In genomic region chr4:59547136-59547889, GRCm38 (mm10) we compare ENCODE assay signal across 8 mouse cellular contexts. TPM values are rescaled to one million over a fixed set of nuclear protein-coding genes. Genes with fewer than 3 reads are reported as not detected.
A peak's percentile ranks its signal among the peaks of the same experiment; 100 is the strongest.
DNase-seq lines count a peak whose midpoint lies in the region; ATAC-seq and TF ChIP-seq lines count a peak whose summit lies in the region.

No protein-coding gene starts in this region.

- no peak for TF ChIP-seq CTCF in spleen, adult 2 months (IDR thresholded peaks at IDR 0.05; ENCODE audit: extremely low read depth, insufficient read depth, insufficient read length, insufficient replicate concordance)

- H3K4me2 ChIP-seq in hindbrain, embryonic 16.5 days (ENCODE audit: low read length): peak overlapping the region; percentile 71
- H3K4me2 ChIP-seq in lung, embryonic 15.5 days: peak overlapping the region; percentile 89

- H3K27ac ChIP-seq in embryonic facial prominence, embryonic 10.5 days (replicated peaks): no peak overlapping the region
- no peak overlapping the region for H3K27ac ChIP-seq in hindbrain, embryonic 16.5 days (ENCODE audit: low read depth, low read length)
- no peak overlapping the region for H3K27ac ChIP-seq in lung, embryonic 15.5 days
- H3K27ac ChIP-seq in spleen, adult 2 months (ENCODE audit: insufficient read depth, low read length): peak overlapping the region; percentile 18

- 26% methylated on average over 11 of the region's 11 CpGs for WGBS in embryonic facial prominence, embryonic 10.5 days
- WGBS in hindbrain, embryonic 16.5 days: 29% methylated on average over 11 of the region's 11 CpGs
- WGBS in lung, embryonic 15.5 days: 22% methylated on average over 11 of the region's 11 CpGs
- 3% methylated on average over 11 of the region's 11 CpGs for WGBS in spleen, adult 2 months

- no peaks in the 10 kb centered on the region for H3K9me3 ChIP-seq in megakaryocyte, embryonic 14.5 days
- no peaks in the 10 kb centered on the region for H3K9me3 ChIP-seq in embryonic facial prominence, embryonic 10.5 days
- no peaks in the 10 kb centered on the region for H3K9me3 ChIP-seq in hindbrain, embryonic 16.5 days (ENCODE audit: control insufficient read depth, low read length)
- no peaks in the 10 kb centered on the region for H3K9me3 ChIP-seq in lung, embryonic 15.5 days

- peak overlapping the region; percentile 38; the same call in 1 of the 2 replicates for H3K9ac ChIP-seq in hindbrain, embryonic 16.5 days (ENCODE audit: low read depth, low read length)
- peak overlapping the region; percentile 94; the same call in 1 of the 2 replicates for H3K9ac ChIP-seq in lung, embryonic 15.5 days

- intact Hi-C loops in gastrocnemius, postnatal 36 days (cut with DNase I): no loop called here

- peaks cover 3% of the 10 kb centered on the region for H3K36me3 ChIP-seq in megakaryocyte, embryonic 14.5 days (replicated peaks; ENCODE audit: low read length)
- no peaks in the 10 kb centered on the region for H3K36me3 ChIP-seq in embryonic facial prominence, embryonic 10.5 days (replicated peaks)
- H3K36me3 ChIP-seq in hindbrain, embryonic 16.5 days (ENCODE audit: control insufficient read depth, insufficient read depth, low read length): no peaks in the 10 kb centered on the region
- no peaks in the 10 kb centered on the region for H3K36me3 ChIP-seq in lung, embryonic 15.5 days
- H3K36me3 ChIP-seq in spleen, adult 2 months (ENCODE audit: control insufficient read depth, insufficient read depth, low read length): no peaks in the 10 kb centered on the region

- H3K4me1 ChIP-seq in megakaryocyte, embryonic 14.5 days: peaks cover 33% of the 10 kb centered on the region
- H3K4me1 ChIP-seq in embryonic facial prominence, embryonic 10.5 days: peaks cover 20% of the 10 kb centered on the region
- H3K4me1 ChIP-seq in hindbrain, embryonic 16.5 days (ENCODE audit: control insufficient read depth, insufficient read depth, low read depth, low read length): peaks cover 12% of the 10 kb centered on the region
- H3K4me1 ChIP-seq in lung, embryonic 15.5 days: peaks cover 25% of the 10 kb centered on the region
- peaks cover 7% of the 10 kb centered on the region for H3K4me1 ChIP-seq in spleen, adult 2 months (ENCODE audit: control insufficient read depth, insufficient read depth, insufficient read length)

- DNase-seq in embryonic facial prominence, embryonic 10.5 days (ENCODE audit: low spot score): peak; percentile 22
- DNase-seq in spleen, adult 2 months (ENCODE audit: low read depth in 1 of 2, low spot score in 2 of 2): peak in 1 of 2 experiments; percentile 22
- DNase-seq in gastrocnemius, postnatal 36 days: no peak

- H3K4me3 ChIP-seq in megakaryocyte, embryonic 14.5 days (replicated peaks): peak overlapping the region; percentile 95
- H3K4me3 ChIP-seq in embryonic facial prominence, embryonic 10.5 days: peak overlapping the region; percentile 90
- peak overlapping the region; percentile 99 for H3K4me3 ChIP-seq in hindbrain, embryonic 16.5 days (ENCODE audit: low read length)
- peak overlapping the region; percentile 94 for H3K4me3 ChIP-seq in lung, embryonic 15.5 days
- H3K4me3 ChIP-seq in spleen, adult 2 months (ENCODE audit: extremely low read depth, insufficient read depth, insufficient read length): peak overlapping the region; percentile 37

- TF ChIP-seq POLR2A in spleen, adult 2 months (IDR thresholded peaks at IDR 0.05; ENCODE audit: low read depth, low read length): no peak

- no peaks in the 10 kb centered on the region for H3K27me3 ChIP-seq in megakaryocyte, embryonic 14.5 days (replicated peaks)
- 0 out of 2 replicates have a peak, but pooled peaks cover 3% of the 10 kb centered on the region for H3K27me3 ChIP-seq in embryonic facial prominence, embryonic 10.5 days (replicated peaks; ENCODE audit: low read depth, poor library complexity, severe bottlenecking)
- H3K27me3 ChIP-seq in hindbrain, embryonic 16.5 days (replicated peaks; ENCODE audit: control insufficient read depth, insufficient read depth, low read length): no peaks in the 10 kb centered on the region
- H3K27me3 ChIP-seq in lung, embryonic 15.5 days: no peaks in the 10 kb centered on the region
- H3K27me3 ChIP-seq in spleen, adult 2 months (ENCODE audit: control insufficient read depth, insufficient read depth, low read length): no peaks in the 10 kb centered on the region

- ATAC-seq in megakaryocyte, adult 5-6 weeks (ENCODE audit: poor library complexity, severe bottlenecking): no peak
- ATAC-seq in hindbrain, embryonic 16.5 days: no peak
- ATAC-seq in lung, embryonic 15.5 days (ENCODE audit: borderline replicate concordance, extremely low read depth, low FRiP score, low TSS enrichment): no peak
- ATAC-seq in monocyte, adult 5-6 weeks (replicated peaks; ENCODE audit: insufficient number of reproducible peaks, low FRiP score, low TSS enrichment, poor library complexity, severe bottlenecking): no peak

RNA-seq across cellular contexts. Expression of gene Ptbp3, which starts 1.9 kb away (rescaled TPM):
- polyA plus RNA-seq in megakaryocyte, embryonic 14.5 days (2012; ENCODE audit: insufficient read depth, low replicate concordance): 14.1 and 20.4 TPM in 2 replicates
- total RNA-seq in megakaryocyte, adult 5-6 weeks (2015): 341 TPM in 2 replicates
- total RNA-seq in megakaryocyte, adult 5-6 weeks (2017): 283 and 309 TPM in 2 replicates
- polyA plus RNA-seq in embryonic facial prominence, embryonic 10.5 days (2016; fragmentation: Nextera tagmentation; extraction: Ambion mirVana): 35.4 and 35.8 TPM in 2 replicates
- polyA plus RNA-seq in hindbrain, embryonic 16.5 days (2015; fragmentation: Nextera tagmentation; extraction: Ambion mirVana): 14.5 and 19.7 TPM in 2 replicates
- polyA plus RNA-seq in lung, embryonic 15.5 days (2015; fragmentation: Nextera tagmentation; extraction: Ambion mirVana): 50.3 and 54.2 TPM in 2 replicates
- polyA plus RNA-seq in spleen, adult 2 months (2012; rRNA removed): 49.8 and 53.0 TPM in 2 replicates
- total RNA-seq in monocyte, adult 5-6 weeks (2017): 282 to 348 TPM (median 308 TPM) in 3 replicates
- total RNA-seq in gastrocnemius, postnatal 36 days (2021): 10 to 100 TPM in 1 of 2 experiments, 1 to 10 TPM in 1; 9.4 to 10.1 TPM

RNA-seq across cellular contexts. Expression of gene Hsdl2, which starts 34.0 kb away (rescaled TPM):
- 0.64 and 2.2 TPM in 2 replicates for polyA plus RNA-seq in megakaryocyte, embryonic 14.5 days (2012; ENCODE audit: insufficient read depth, low replicate concordance)
- 22.2 and 23.5 TPM in 2 replicates for total RNA-seq in megakaryocyte, adult 5-6 weeks (2015)
- total RNA-seq in megakaryocyte, adult 5-6 weeks (2017): 22.3 and 27.6 TPM in 2 replicates
- 18.3 and 18.8 TPM in 2 replicates for polyA plus RNA-seq in embryonic facial prominence, embryonic 10.5 days (2016; fragmentation: Nextera tagmentation; extraction: Ambion mirVana)
- 45.6 and 50.5 TPM in 2 replicates for polyA plus RNA-seq in hindbrain, embryonic 16.5 days (2015; fragmentation: Nextera tagmentation; extraction: Ambion mirVana)
- polyA plus RNA-seq in lung, embryonic 15.5 days (2015; fragmentation: Nextera tagmentation; extraction: Ambion mirVana): 20.7 and 22.8 TPM in 2 replicates
- polyA plus RNA-seq in spleen, adult 2 months (2012; rRNA removed): 3.0 and 4.5 TPM in 2 replicates
- 22.6 to 25.7 TPM (median 23.4 TPM) in 3 replicates for total RNA-seq in monocyte, adult 5-6 weeks (2017)
- 10 to 100 TPM; 55.1 to 61.0 TPM for total RNA-seq in gastrocnemius, postnatal 36 days (2021)

Comparison
In these comparisons a context has a peak if more than half of its experiments do, and no peak if none do; other contexts are left out.
1. H3K4me3 ChIP-seq: peak in every context shown above with its lines; median percentile 99 in hindbrain, embryonic 16.5 days; 95 in megakaryocyte, embryonic 14.5 days; 94 in lung, embryonic 15.5 days; 90 in embryonic facial prominence, embryonic 10.5 days; 37 in spleen, adult 2 months.